ENCODE assay signal across 8 mouse cellular contexts in genomic region chr10:54074247-54074608, GRCm38 (mm10). TPM values are rescaled to one million over a fixed set of nuclear protein-coding genes. Genes with fewer than 3 reads are reported as not detected.
A peak's percentile ranks its signal among the peaks of the same experiment; 100 is the strongest.
DNase-seq lines count a peak whose midpoint lies in the region; ATAC-seq lines count a peak whose summit lies in the region.

No protein-coding gene starts in this region.

- H3K4me2 ChIP-seq in forebrain, embryonic 11.5 days (ENCODE audit: low read depth, low read length, severe bottlenecking): peak overlapping the region; percentile 99
- H3K4me2 ChIP-seq in kidney, embryonic 14.5 days (replicated peaks; ENCODE audit: low read depth, low read length): peak overlapping the region; percentile 81
- H3K4me2 ChIP-seq in midbrain, embryonic 14.5 days (ENCODE audit: low read length): peak overlapping the region; percentile 99

- peak overlapping the region; percentile 66 for H3K4me3 ChIP-seq in forebrain, embryonic 11.5 days (ENCODE audit: low read depth, low read length)
- peak overlapping the region; percentile 81 for H3K4me3 ChIP-seq in kidney, embryonic 14.5 days (ENCODE audit: low read length)
- H3K4me3 ChIP-seq in midbrain, embryonic 14.5 days (replicated peaks; ENCODE audit: low read depth, low read length): peak overlapping the region; percentile 77

- 2% methylated on average over 14 of the region's 14 CpGs for WGBS in forebrain, embryonic 11.5 days
- under 1% methylated on average over 14 of the region's 14 CpGs for whole genome bisulfite sequencing in kidney, embryonic 14.5 days
- WGBS in midbrain, embryonic 14.5 days: 2% methylated on average over 14 of the region's 14 CpGs

- H3K36me3 ChIP-seq in forebrain, embryonic 11.5 days (ENCODE audit: control insufficient read depth, insufficient read depth, low read length): no peaks in the 10 kb centered on the region
- H3K36me3 ChIP-seq in kidney, embryonic 14.5 days (ENCODE audit: control insufficient read depth, insufficient read depth, low read length): no peaks in the 10 kb centered on the region
- H3K36me3 ChIP-seq in midbrain, embryonic 14.5 days (ENCODE audit: control insufficient read depth, insufficient read depth, low read length): no peaks in the 10 kb centered on the region

- no peaks in the 10 kb centered on the region for H3K9me3 ChIP-seq in forebrain, embryonic 11.5 days (ENCODE audit: control insufficient read depth, low read length)
- H3K9me3 ChIP-seq in kidney, embryonic 14.5 days (ENCODE audit: control insufficient read depth, low read length): no peaks in the 10 kb centered on the region
- no peaks in the 10 kb centered on the region for H3K9me3 ChIP-seq in midbrain, embryonic 14.5 days (ENCODE audit: control insufficient read depth, low read length)

- peak overlapping the region; percentile 56 for H3K9ac ChIP-seq in forebrain, embryonic 11.5 days (ENCODE audit: low read length)
- peak overlapping the region; percentile 73 for H3K9ac ChIP-seq in kidney, embryonic 14.5 days (ENCODE audit: low read depth, low read length)
- peak overlapping the region; percentile 64 for H3K9ac ChIP-seq in midbrain, embryonic 14.5 days (replicated peaks; ENCODE audit: low read length)

- H3K4me1 ChIP-seq in forebrain, embryonic 11.5 days (replicated peaks; ENCODE audit: control insufficient read depth, insufficient read depth, low read length): no peaks in the 10 kb centered on the region
- peaks cover 15% of the 10 kb centered on the region for H3K4me1 ChIP-seq in kidney, embryonic 14.5 days (ENCODE audit: control insufficient read depth, insufficient read depth, low read length)
- 0 out of 2 replicates have a peak, but pooled peaks cover 3% of the 10 kb centered on the region for H3K4me1 ChIP-seq in midbrain, embryonic 14.5 days (ENCODE audit: control insufficient read depth, insufficient read depth, low read length)

- peaks cover 8% of the 10 kb centered on the region; the same call in 1 of the 2 replicates for H3K27me3 ChIP-seq in forebrain, embryonic 11.5 days (ENCODE audit: control insufficient read depth, insufficient read depth, low read length)
- H3K27me3 ChIP-seq in kidney, embryonic 14.5 days (ENCODE audit: control insufficient read depth, insufficient read depth, low read length): no peaks in the 10 kb centered on the region
- peaks cover 9% of the 10 kb centered on the region; the same call in 1 of the 2 replicates for H3K27me3 ChIP-seq in midbrain, embryonic 14.5 days (ENCODE audit: control insufficient read depth, insufficient read depth, low read length)

- ATAC-seq in forebrain, embryonic 11.5 days (replicated peaks; ENCODE audit: low FRiP score): no peak
- 0 out of 2 replicates have a peak, but pooled peaks have one; percentile 1 for ATAC-seq in kidney, embryonic 14.5 days (ENCODE audit: low FRiP score, low TSS enrichment)
- ATAC-seq in midbrain, embryonic 14.5 days (ENCODE audit: low FRiP score, low TSS enrichment): no peak; the same call in 1 of the 2 replicates

- DNase-seq in heart, adult 18-20 months: peak; percentile 50 to 62
- no peak for DNase-seq in heart, postnatal 10 days
- peak; percentile 38 for DNase-seq in ES-CJ7 (ENCODE audit: low read depth, low spot score)
- no peak for DNase-seq in forebrain, embryonic 11.5 days (ENCODE audit: low spot score)
- DNase-seq in midbrain, embryonic 14.5 days: no peak
- DNase-seq in urinary bladder, postnatal 4 days (ENCODE audit: low spot score in 2 of 2): no peak
- DNase-seq in cerebellum, postnatal 36 days: no peak

- no peak overlapping the region for H3K27ac ChIP-seq in forebrain, embryonic 11.5 days (ENCODE audit: low read depth, low read length)
- no peak overlapping the region for H3K27ac ChIP-seq in kidney, embryonic 14.5 days (ENCODE audit: low read depth, low read length)
- peak overlapping the region; percentile 37; the same call in 1 of the 2 replicates for H3K27ac ChIP-seq in midbrain, embryonic 14.5 days (replicated peaks; ENCODE audit: low read depth, low read length)

- intact Hi-C loops in heart, postnatal 10 days (cut with DNase I): loop anchor here (5.0 kb wide), 2 partner anchors 37 to 97 kb away; no protein-coding TSS in a partner anchor

RNA-seq across cellular contexts. Expression of gene Man1a, which starts 2.2 kb away (rescaled TPM):
- total RNA-seq in heart, adult 18-20 months (2021): 10 to 100 TPM; 38.3 to 46.0 TPM
- 10 to 100 TPM; 25.7 to 28.1 TPM for total RNA-seq in heart, postnatal 10 days (2021)
- 1.7 and 2.1 TPM in 2 replicates for polyA plus RNA-seq in forebrain, embryonic 11.5 days (2014; fragmentation: Nextera tagmentation; extraction: Ambion mirVana)
- polyA plus RNA-seq in kidney, embryonic 14.5 days (2014; fragmentation: Nextera tagmentation; extraction: Ambion mirVana): 12.0 and 13.9 TPM in 2 replicates
- polyA plus RNA-seq in midbrain, embryonic 14.5 days (2014; fragmentation: Nextera tagmentation; extraction: Ambion mirVana): 5.8 and 6.4 TPM in 2 replicates

Comparison
In these comparisons a context has a peak if more than half of its experiments do, and no peak if none do; other contexts are left out.
1. DNase-seq: peak in heart, adult 18-20 months (2 of 2) and ES-CJ7 (single experiment); none in heart, postnatal 10 days (0 of 2), forebrain, embryonic 11.5 days (single experiment), midbrain, embryonic 14.5 days (single experiment), urinary bladder, postnatal 4 days (0 of 2) and cerebellum, postnatal 36 days (0 of 2).
2. Peak in every context shown above with its lines, with median percentiles within 50 percentile points of each other: H3K4me2 ChIP-seq, H3K4me3 ChIP-seq and H3K9ac ChIP-seq.